Mouse (Mus musculus) naive thymus-derived CD4-positive, alpha-beta T cell, adult 5 months (primary cell): ENCODE measurements around the gene Trpm6. TPM values are rescaled to one million over a fixed set of nuclear protein-coding genes. Genes with fewer than 3 reads are reported as not detected.

Experiments
- polyA plus RNA-seq: library from polyadenylated mRNA; unstranded; fragments of 100-300 nt; shearing (Covaris generic); gene quantifications from one replicate; pipeline ENCODE4 v1.2.1, GENCODE M21; 2017

The Trpm6 gene
- polyA plus RNA-seq = not detected

DNA sequence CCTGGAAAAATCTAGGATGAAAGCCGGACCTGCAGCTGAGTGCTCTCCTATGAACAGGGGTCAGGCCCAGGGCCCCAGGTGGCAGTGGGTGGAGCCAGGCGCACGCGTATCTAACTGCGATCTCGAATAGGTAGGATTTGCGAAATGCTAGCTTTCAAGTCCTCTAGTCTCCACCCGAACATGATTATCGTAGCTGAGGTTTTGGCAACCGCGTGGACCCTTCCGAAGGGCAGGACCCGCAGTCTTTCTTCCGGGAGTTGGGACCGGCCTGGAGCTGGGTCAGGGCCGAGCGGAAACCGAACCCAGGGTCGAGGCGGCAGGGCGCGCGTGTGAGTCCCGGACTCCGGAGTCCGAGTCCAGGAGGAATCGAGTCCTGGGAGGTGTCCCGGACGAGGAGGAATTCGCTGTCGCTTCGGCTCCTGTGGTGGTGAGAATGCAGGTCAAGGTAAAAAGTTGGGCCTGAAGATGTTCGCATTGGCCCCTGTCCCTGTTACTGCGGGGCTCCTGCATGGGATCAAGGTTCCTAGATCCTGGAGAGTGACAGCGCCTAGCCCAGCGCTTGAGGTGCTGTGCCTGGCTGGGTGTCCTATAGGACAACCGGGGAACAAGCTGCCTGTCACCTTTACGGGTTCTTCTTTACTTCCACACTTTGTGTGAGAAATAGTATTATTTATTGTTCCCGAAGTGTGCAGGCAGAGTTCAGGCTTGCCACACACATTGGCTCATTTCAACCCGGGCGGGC is at the start of gene Trpm6:
TSS of gene Trpm6 (plus strand) at position 386 of the 742 bp plus-strand sequence.

DNA sequence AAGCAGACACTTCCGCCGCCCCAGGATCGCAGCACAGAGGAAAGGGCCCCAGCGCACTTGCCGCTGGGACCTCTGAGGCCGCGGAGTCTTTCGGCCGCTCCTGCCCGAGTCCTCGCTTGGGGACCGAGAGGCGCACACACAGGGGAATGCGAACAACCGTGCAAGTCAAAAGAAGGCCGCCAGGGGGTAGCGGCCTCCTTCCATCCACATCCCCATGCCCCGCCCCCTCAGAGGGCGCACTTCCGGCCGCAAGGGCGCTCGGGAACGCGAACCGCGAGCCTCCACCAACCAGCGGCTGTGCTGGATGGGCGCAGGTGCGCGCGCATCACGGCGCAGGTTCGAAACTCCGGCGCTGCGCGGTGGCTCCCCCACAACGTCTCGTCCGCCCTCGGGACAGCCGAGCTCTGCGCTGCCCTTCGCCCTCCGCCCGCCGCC is 36.9 kb upstream of the Trpm6 start, which contains the start of gene D030056L22Rik:
TSS of gene D030056L22Rik (plus strand) at position 328 of the 435 bp plus-strand sequence.

Other genes with a start within 250 kb of the Trpm6 start
- 217 TPM for gene Ostf1, start 118.2 kb upstream of the Trpm6 start, polyA plus RNA-seq
- 20.8 TPM for gene Nmrk1, start 118.0 kb upstream of the Trpm6 start, polyA plus RNA-seq
- 18.4 TPM for gene Carnmt1, start 79.2 kb upstream of the Trpm6 start, polyA plus RNA-seq
- 30.5 TPM for gene D030056L22Rik, start 36.8 kb upstream of the Trpm6 start, polyA plus RNA-seq